Mouse (Mus musculus) forebrain, postnatal 0 days (tissue): ENCODE data around the gene Olfr281. TPM values are rescaled to one million over a fixed set of nuclear protein-coding genes. Genes with fewer than 3 reads are reported as not detected.

Source experiments
- ATAC-seq: fragments of 200-750 bp; cut with Nextera tagmentation; 2 replicates; pipeline ENCODE4 v1.8.0; 2017; ENCODE audit warnings: mild to moderate bottlenecking, moderate library complexity
- DNase-seq: peaks from one replicate; pipeline ENCODE4 v3.0.0-alpha.2; 2015
- H3K27ac ChIP-seq: fragments of 300-500 bp; sonication (generic); 2 replicates; pipeline ENCODE4 v1.5.1; 2014; ENCODE audit warnings: low read depth, mild to moderate bottlenecking, antibody characterized with exemption, low read length, moderate library complexity, mixed read lengths
- H3K27me3 ChIP-seq: fragments of 300-500 bp; sonication (generic); 2 replicates; pipeline ENCODE4 v1.6.1; 2014; ENCODE audit warnings: mild to moderate bottlenecking, low read length, mixed read lengths; ENCODE audit not compliant: insufficient read depth
- H3K36me3 ChIP-seq: fragments of 300-500 bp; sonication (generic); 2 replicates; pipeline ENCODE4 v1.6.1; 2014; ENCODE audit warnings: mild to moderate bottlenecking, moderate library complexity; ENCODE audit not compliant: insufficient read depth
- H3K4me1 ChIP-seq: fragments of 300-500 bp; sonication (generic); 2 replicates; pipeline ENCODE4 v1.6.1; 2014; ENCODE audit warnings: antibody characterized with exemption; ENCODE audit not compliant: insufficient read depth
- H3K4me2 ChIP-seq: fragments of 300-500 bp; sonication (generic); 2 replicates; pipeline ENCODE4 v1.6.1; 2014; ENCODE audit warnings: low read depth, mild to moderate bottlenecking, moderate library complexity
- H3K4me3 ChIP-seq: fragments of 300-500 bp; sonication (generic); 2 replicates; pipeline ENCODE4 v1.5.1; 2014; ENCODE audit warnings: low read depth, low read length, mixed read lengths
- H3K9ac ChIP-seq: fragments of 300-500 bp; sonication (generic); 2 replicates; pipeline ENCODE4 v1.6.1; 2014; ENCODE audit warnings: mild to moderate bottlenecking
- H3K9me3 ChIP-seq: fragments of 300-500 bp; sonication (generic); 2 replicates; pipeline ENCODE4 v1.6.1; 2016; ENCODE audit warnings: low read length
- CTCF ChIP-seq: sonication (generic); IDR thresholded peaks from 2 replicates; pipeline ENCODE4 v1.5.1; 2016; ENCODE audit warnings: antibody characterized with exemption, control low read depth, low read depth
- whole genome bisulfite sequencing: fragments of 180-500 bp; shearing (Covaris S2); extraction: QIAGEN DNeasy Blood & Tissue Kit; methylation state at CpG from one replicate; pipeline ENCODE4 v1.1.7; 2014; 5-methylcytosine and 5-hydroxymethylcytosine counted together
- polyA plus RNA-seq: library from polyadenylated mRNA; unstranded; fragments of >200 nt; fragmentation: Nextera tagmentation; extraction: Ambion mirVana; gene quantifications from 2 replicates; pipeline ENCODE4 v1.2.1, GENCODE M21; 2015
- total RNA-seq: library from RNA; depleted of rRNA; stranded (reverse); fragments of >200 nt; gene quantifications from 2 replicates; pipeline ENCODE4 v1.2.3, GENCODE M21; 2014; rRNA removed

The Olfr281 gene
- total and polyA plus RNA-seq, 2 experiments from 2014 or later, result not detected

DNA sequence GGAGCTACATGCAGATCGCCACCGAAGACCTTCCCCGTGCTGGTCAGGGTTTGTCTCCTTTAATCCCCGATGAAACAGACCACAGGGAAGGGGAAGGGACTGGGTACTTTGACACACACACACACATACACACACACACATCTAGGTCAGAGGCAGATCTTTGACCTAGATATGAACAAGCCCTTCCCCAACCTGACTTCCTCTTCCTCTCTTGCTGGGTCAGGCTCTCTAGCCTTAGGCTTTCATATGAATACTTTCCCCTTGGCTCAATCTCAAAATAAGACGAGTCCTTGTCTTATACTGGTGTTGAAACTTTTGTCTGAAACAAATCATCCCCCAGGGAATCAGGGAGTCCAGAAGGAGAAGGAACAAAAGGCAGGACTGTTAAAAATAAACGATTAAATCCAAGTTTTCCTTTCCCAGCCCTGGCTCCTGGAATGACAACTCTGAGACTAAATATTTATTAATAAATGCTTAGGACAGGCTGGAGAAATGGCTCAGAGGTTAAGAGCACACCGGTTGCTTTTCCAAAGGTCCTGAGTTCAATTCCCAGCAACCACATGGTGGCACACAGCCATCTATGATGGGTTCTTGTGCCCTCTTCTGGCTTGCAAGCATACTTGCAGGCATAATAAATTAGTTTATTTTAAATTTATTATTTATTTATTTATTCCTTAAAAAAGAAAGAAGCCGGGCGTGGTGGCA is 54.0 kb downstream of the Olfr281 start:
- no peaks in the 10 kb centered on the region for H3K36me3 ChIP-seq
- 80% methylated on average over 9 of the region's 9 CpGs for whole genome bisulfite sequencing
- no peaks in the 10 kb centered on the region for H3K27me3 ChIP-seq
- no peaks in the 10 kb centered on the region for H3K4me1 ChIP-seq
- no peak overlapping the region for H3K4me2 ChIP-seq
- DNase-seq (no peak), ATAC-seq (no peak)
- no peaks in the 10 kb centered on the region for H3K9me3 ChIP-seq
- no peak overlapping the region for H3K9ac ChIP-seq
- TF ChIP-seq CTCF, result no peak
- no peak overlapping the region for H3K4me3 ChIP-seq
- no peak overlapping the region for H3K27ac ChIP-seq

DNA sequence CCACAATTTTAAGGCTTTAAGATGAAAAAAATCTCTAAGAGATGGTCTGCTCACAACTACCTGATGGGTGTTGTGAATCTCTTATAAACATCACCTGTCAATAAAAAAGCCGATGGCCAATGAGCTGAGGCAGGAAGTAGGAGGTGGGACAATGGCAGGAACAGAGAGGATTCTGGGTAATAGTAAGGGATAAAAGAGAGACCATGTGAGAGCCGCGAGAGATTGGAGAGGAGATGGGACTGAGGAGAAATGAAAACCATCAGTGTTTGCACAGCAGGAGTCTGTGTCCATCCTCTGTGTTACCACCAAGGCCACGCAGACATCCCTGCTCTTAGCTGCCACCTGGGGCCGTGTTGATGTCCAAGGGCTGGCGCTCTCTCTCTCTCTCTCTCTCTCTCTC is 54.9 kb downstream of the Olfr281 start:
- H3K4me3 ChIP-seq, result no peak overlapping the region

DNA sequence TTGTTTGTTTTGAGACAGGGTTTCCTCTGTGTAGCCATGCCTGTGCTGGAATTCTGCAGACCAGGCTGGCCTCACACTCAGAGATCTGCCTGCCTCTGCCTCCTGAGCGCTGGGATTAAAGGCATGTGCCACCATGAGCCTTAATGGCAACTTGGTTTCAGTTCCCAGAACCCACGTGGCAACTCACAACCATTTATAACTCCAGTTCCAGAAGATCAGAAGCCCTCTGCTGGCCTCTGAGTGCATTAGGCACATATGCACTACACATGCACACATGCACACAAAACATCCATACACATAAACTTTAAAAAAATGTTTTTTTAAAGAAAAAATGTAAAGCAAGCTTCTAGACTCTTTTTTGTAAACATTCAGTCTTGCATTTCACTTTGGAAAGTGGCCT is 57.0 kb downstream of the Olfr281 start:
- Histone ChIP-seq H3K4me3 (no peak overlapping the region), H3K9me3 (no peaks in the 10 kb centered on the region), H3K4me1 (no peaks in the 10 kb centered on the region), H3K27me3 (no peaks in the 10 kb centered on the region), H3K9ac (no peak overlapping the region), H3K4me2 (no peak overlapping the region), H3K27ac (no peak overlapping the region), H3K36me3 (no peaks in the 10 kb centered on the region)
- ATAC-seq (no peak), DNase-seq (no peak)
- WGBS, result 65% methylated on average over 2 of the region's 2 CpGs
- TF ChIP-seq CTCF, result no peak

More for the DNA sequence above, 54.9 kb downstream of the Olfr281 start:
- TF ChIP-seq CTCF, result no peak
- Histone ChIP-seq H3K27me3 (no peaks in the 10 kb centered on the region), H3K4me2 (no peak overlapping the region), H3K27ac (no peak overlapping the region), H3K4me1 (no peaks in the 10 kb centered on the region), H3K9ac (no peak overlapping the region), H3K36me3 (no peaks in the 10 kb centered on the region), H3K9me3 (no peaks in the 10 kb centered on the region)
- ATAC-seq (no peak), DNase-seq (no peak)
- WGBS, result 93% methylated on average over 6 of the region's 6 CpGs

Other genes with a start within 250 kb of the Olfr281 start
- gene Gm44579, start 231.6 kb upstream of the Olfr281 start, total RNA-seq, result 0.08 and 0.29 TPM in 2 replicates
- gene Gm44579, start 231.6 kb upstream of the Olfr281 start, polyA plus RNA-seq, result 0.15 TPM in 1 of 2 replicates, not detected in the other
- gene Olfr287, start 231.5 kb upstream of the Olfr281 start, total RNA-seq, result 0.15 and 0.24 TPM in 2 replicates
- 0.25 and 0.45 TPM in 2 replicates for gene Olfr287, start 231.5 kb upstream of the Olfr281 start, polyA plus RNA-seq
- not detected in 2 replicates for gene Olfr286, start 218.1 kb upstream of the Olfr281 start, total RNA-seq
- gene Olfr286, start 218.1 kb upstream of the Olfr281 start, polyA plus RNA-seq, result not detected in 2 replicates
- gene H1fnt, start 195.3 kb upstream of the Olfr281 start, total RNA-seq, result not detected in 2 replicates
- not detected in 2 replicates for gene H1fnt, start 195.3 kb upstream of the Olfr281 start, polyA plus RNA-seq
- gene Zfp641, start 156.4 kb upstream of the Olfr281 start, total RNA-seq, result 11.4 and 14.8 TPM in 2 replicates
- gene Zfp641, start 156.4 kb upstream of the Olfr281 start, polyA plus RNA-seq, result 3.8 and 6.6 TPM in 2 replicates
- gene Olfr285, start 135.2 kb upstream of the Olfr281 start, total RNA-seq, result not detected in 2 replicates
- gene Olfr285, start 135.2 kb upstream of the Olfr281 start, polyA plus RNA-seq, result not detected in 2 replicates
- 0.81 TPM in 1 of 2 replicates, not detected in the other for gene Olfr284, start 111.6 kb upstream of the Olfr281 start, total RNA-seq
- gene Olfr284, start 111.6 kb upstream of the Olfr281 start, polyA plus RNA-seq, result not detected in 2 replicates
- not detected in 2 replicates for gene Olfr283, start 71.6 kb upstream of the Olfr281 start, total RNA-seq
- not detected in 2 replicates for gene Olfr283, start 71.6 kb upstream of the Olfr281 start, polyA plus RNA-seq
- not detected in 2 replicates for gene Olfr282, start 21.4 kb upstream of the Olfr281 start, total RNA-seq
- gene Olfr282, start 21.4 kb upstream of the Olfr281 start, polyA plus RNA-seq, result not detected in 2 replicates
- not detected in 2 replicates for gene OR5BS1P, start 17.3 kb downstream of the Olfr281 start, total RNA-seq
- gene OR5BS1P, start 17.3 kb downstream of the Olfr281 start, polyA plus RNA-seq, result not detected in 2 replicates
- not detected in 2 replicates for gene Lalba, start 30.1 kb downstream of the Olfr281 start, total RNA-seq
- not detected in 2 replicates for gene Lalba, start 30.1 kb downstream of the Olfr281 start, polyA plus RNA-seq
- not detected in 2 replicates for gene Olfr279, start 39.8 kb downstream of the Olfr281 start, total RNA-seq
- not detected in 2 replicates for gene Olfr279, start 39.8 kb downstream of the Olfr281 start, polyA plus RNA-seq
- gene Kansl2, start 81.7 kb downstream of the Olfr281 start, total RNA-seq, result 69.9 and 74.1 TPM in 2 replicates
- gene Kansl2, start 81.7 kb downstream of the Olfr281 start, polyA plus RNA-seq, result 109 and 110 TPM in 2 replicates
- gene Ccnt1, start 118.3 kb downstream of the Olfr281 start, total RNA-seq, result 51.1 and 52.0 TPM in 2 replicates
- 35.5 and 47.0 TPM in 2 replicates for gene Ccnt1, start 118.3 kb downstream of the Olfr281 start, polyA plus RNA-seq
- gene 4930415O20Rik, start 118.4 kb downstream of the Olfr281 start, total RNA-seq, result not detected in 2 replicates
- gene 4930415O20Rik, start 118.4 kb downstream of the Olfr281 start, polyA plus RNA-seq, result 0.51 TPM in 1 of 2 replicates, not detected in the other
- gene Adcy6, start 157.5 kb downstream of the Olfr281 start, total RNA-seq, result 39.2 and 42.3 TPM in 2 replicates
- gene Adcy6, start 157.5 kb downstream of the Olfr281 start, polyA plus RNA-seq, result 1.9 and 5.4 TPM in 2 replicates
- 191 and 201 TPM in 2 replicates for gene Cacnb3, start 178.3 kb downstream of the Olfr281 start, total RNA-seq
- gene Cacnb3, start 178.3 kb downstream of the Olfr281 start, polyA plus RNA-seq, result 133 and 139 TPM in 2 replicates
- 54.9 and 70.6 TPM in 2 replicates for gene Ddx23, start 210.3 kb downstream of the Olfr281 start, total RNA-seq
- 11.9 and 13.8 TPM in 2 replicates for gene Ddx23, start 210.3 kb downstream of the Olfr281 start, polyA plus RNA-seq
- 34.1 and 56.6 TPM in 2 replicates for gene Rnd1, start 224.9 kb downstream of the Olfr281 start, total RNA-seq
- 20.9 and 24.1 TPM in 2 replicates for gene Rnd1, start 224.9 kb downstream of the Olfr281 start, polyA plus RNA-seq